Mouse (Mus musculus): ENCODE results near the gene Rhox2f. TPM values are rescaled to one million over a fixed set of nuclear protein-coding genes. Genes with fewer than 3 reads are reported as not detected.

Rhox2f gene
- total RNA-seq (2023; ENCODE audit: inconsistent age): not detected in 4 replicates

DNA sequence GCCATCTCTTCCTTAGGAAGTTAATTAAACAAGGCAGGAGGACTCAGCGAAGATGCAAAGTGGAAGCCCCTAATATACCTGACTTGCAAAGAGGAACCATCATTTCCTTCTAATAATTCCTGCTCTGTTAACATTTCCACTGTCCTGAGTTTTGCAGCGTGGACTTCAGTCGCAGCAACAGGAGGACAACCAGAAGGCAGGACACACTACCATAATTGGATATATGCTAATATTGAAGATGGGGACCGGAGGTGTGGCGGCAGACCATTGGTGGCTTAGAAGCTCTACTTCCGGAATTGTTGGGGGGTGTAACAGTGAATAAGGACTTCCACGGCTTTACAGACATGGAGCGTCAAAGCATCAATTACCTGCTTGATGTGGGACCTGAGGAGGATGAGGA lies at the start of gene Rhox2f:
Rhox2f (plus strand) TSS at position 301 of the 400 bp plus-strand sequence.

GRCm38 (mm10) chrX:37530152-37530551 lies 41.1 kb upstream of the Rhox2f start, which contains the start of gene Rhox2e:
TSS of gene Rhox2e (plus strand) at chrX:37530452.

GRCm38 (mm10) chrX:37541719-37542118 lies 29.5 kb upstream of the Rhox2f start, which contains the start of gene Rhox3e:
TSS of gene Rhox3e (plus strand) at chrX:37542019.

GRCm38 (mm10) chrX:37557112-37557511 lies 14.1 kb upstream of the Rhox2f start, which contains the start of gene Rhox4e:
TSS of gene Rhox4e (plus strand) at chrX:37557412.

DNA sequence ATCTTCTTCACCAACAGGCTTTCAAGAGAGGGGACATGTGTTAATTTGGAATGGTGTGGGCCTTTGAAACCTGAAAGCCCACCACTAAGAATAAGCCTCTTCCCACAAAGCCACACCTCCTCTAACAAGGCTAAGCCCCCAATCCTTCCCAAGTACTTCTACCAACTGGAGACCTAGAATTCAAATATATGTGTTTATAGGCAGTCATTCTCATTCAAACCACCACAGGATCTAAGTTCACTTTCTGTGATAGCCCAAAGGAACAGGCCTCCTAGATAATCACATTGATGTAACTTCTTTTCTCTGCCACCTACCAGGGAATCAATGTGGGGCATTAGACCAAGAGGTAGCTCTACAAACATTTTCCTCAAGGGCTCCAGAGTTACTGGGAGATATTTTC lies 9.5 kb downstream of the Rhox2f start, which contains the start of gene Rhox3f:
Rhox3f (plus strand) TSS at position 301 of the 400 bp plus-strand sequence.

DNA sequence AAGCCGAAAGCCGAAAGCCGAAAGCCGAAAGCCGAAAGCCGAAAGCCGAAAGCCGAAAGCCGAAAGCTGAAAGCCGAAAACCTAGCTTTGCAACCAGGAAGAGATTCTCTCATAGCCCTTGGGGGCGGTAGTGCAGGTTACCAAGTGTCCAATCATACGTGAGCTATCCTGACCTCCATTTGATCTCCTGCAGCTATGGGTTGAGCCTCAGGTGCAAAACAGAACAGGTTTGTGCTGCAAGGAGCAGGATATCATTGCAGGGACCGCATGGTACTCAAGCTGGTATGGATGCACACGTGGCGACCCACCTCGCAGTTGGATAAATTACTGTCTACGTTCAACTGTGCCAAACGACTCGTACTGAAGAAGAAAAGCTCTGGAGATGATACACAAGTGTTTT lies 36.4 kb downstream of the Rhox2f start, which contains the start of gene Rhox4f:
Rhox4f (minus strand) TSS at position 101 of the 400 bp plus-strand sequence.

Other genes starting within 250 kb of the Rhox2f start
- not detected in 4 replicates for gene Rhox3a2, start 191.4 kb upstream of the Rhox2f start, total RNA-seq (2023; ENCODE audit: inconsistent age)
- not detected in 4 replicates for gene Rhox4a2, start 180.6 kb upstream of the Rhox2f start, total RNA-seq (2023; ENCODE audit: inconsistent age)
- gene Rhox2b, start 159.3 kb upstream of the Rhox2f start, total RNA-seq (2023; ENCODE audit: inconsistent age): not detected in 4 replicates
- gene Rhox4b, start 138.9 kb upstream of the Rhox2f start, total RNA-seq (2023; ENCODE audit: inconsistent age): not detected in 4 replicates
- gene Rhox2c, start 117.7 kb upstream of the Rhox2f start, total RNA-seq (2023; ENCODE audit: inconsistent age): not detected in 4 replicates
- not detected in 4 replicates for gene Rhox3c, start 112.8 kb upstream of the Rhox2f start, total RNA-seq (2023; ENCODE audit: inconsistent age)
- gene Rhox4c, start 91.1 kb upstream of the Rhox2f start, total RNA-seq (2023; ENCODE audit: inconsistent age): not detected in 4 replicates
- not detected in 4 replicates for gene Rhox2d, start 78.0 kb upstream of the Rhox2f start, total RNA-seq (2023; ENCODE audit: inconsistent age)
- not detected in 4 replicates for gene Rhox4d, start 57.0 kb upstream of the Rhox2f start, total RNA-seq (2023; ENCODE audit: inconsistent age)
- not detected in 4 replicates for gene Rhox2e, start 41.0 kb upstream of the Rhox2f start, total RNA-seq (2023; ENCODE audit: inconsistent age)
- gene Rhox3e, start 29.4 kb upstream of the Rhox2f start, total RNA-seq (2023; ENCODE audit: inconsistent age): not detected in 4 replicates
- gene Rhox4e, start 14.0 kb upstream of the Rhox2f start, total RNA-seq (2023; ENCODE audit: inconsistent age): not detected in 4 replicates
- not detected in 4 replicates for gene Rhox3f, start 9.6 kb downstream of the Rhox2f start, total RNA-seq (2023; ENCODE audit: inconsistent age)
- gene Rhox4f, start 36.3 kb downstream of the Rhox2f start, total RNA-seq (2023; ENCODE audit: inconsistent age): not detected in 4 replicates
- gene Rhox3g, start 57.2 kb downstream of the Rhox2f start, total RNA-seq (2023; ENCODE audit: inconsistent age): not detected in 4 replicates
- gene Rhox2g, start 72.1 kb downstream of the Rhox2f start, total RNA-seq (2023; ENCODE audit: inconsistent age): not detected in 4 replicates
- not detected in 4 replicates for gene Rhox4g, start 79.9 kb downstream of the Rhox2f start, total RNA-seq (2023; ENCODE audit: inconsistent age)
- gene Rhox3h, start 97.4 kb downstream of the Rhox2f start, total RNA-seq (2023; ENCODE audit: inconsistent age): not detected in 4 replicates
- not detected in 4 replicates for gene Rhox2h, start 101.9 kb downstream of the Rhox2f start, total RNA-seq (2023; ENCODE audit: inconsistent age)
- gene Rhox5, start 233.4 kb downstream of the Rhox2f start, total RNA-seq (2023; ENCODE audit: inconsistent age): not detected in 4 replicates